Mouse (Mus musculus) retina, postnatal 7 days (tissue): ENCODE results near the gene Ubr4.
"Not testable (repeated sequence)": the region's sequence is repeated elsewhere in the genome, so short reads cannot be mapped to it uniquely, and the experiment has no call there.

ENCODE experiments used
- DNase-seq: peaks from one replicate; pipeline ENCODE4 v3.0.0-alpha.2; 2012; ENCODE audit warnings: low read depth, low spot score

Ubr4 gene

GRCm38 (mm10) chr4:139357211-139357610 is 4.8 kb downstream of the Ubr4 start:
- DNase-seq: no peak

GRCm38 (mm10) chr4:139360761-139361548 is 8.5 kb downstream of the Ubr4 start:
- no peak for DNase-seq

- DNase-seq: no peak
Observed at GRCm38 (mm10) chr4:139367336-139367735, 14.9 kb downstream of the Ubr4 start.

GRCm38 (mm10) chr4:139368038-139368437 is 15.6 kb downstream of the Ubr4 start:
- DNase-seq: no peak

GRCm38 (mm10) chr4:139373130-139373529 is 20.7 kb downstream of the Ubr4 start:
- no peak for DNase-seq

GRCm38 (mm10) chr4:139373531-139373930 is 21.1 kb downstream of the Ubr4 start:
- DNase-seq: no peak

- no peak for DNase-seq
Observed at GRCm38 (mm10) chr4:139379719-139380118, 27.3 kb downstream of the Ubr4 start.

GRCm38 (mm10) chr4:139380207-139380748 is 27.9 kb downstream of the Ubr4 start:
- peak; percentile 100 for DNase-seq

- no peak for DNase-seq
Observed at GRCm38 (mm10) chr4:139380775-139381451, 28.5 kb downstream of the Ubr4 start.

- DNase-seq: no peak
Observed at GRCm38 (mm10) chr4:139381452-139381845, 29.0 kb downstream of the Ubr4 start.

- no peak for DNase-seq
Observed at GRCm38 (mm10) chr4:139382231-139382630, 29.8 kb downstream of the Ubr4 start.

- DNase-seq: not testable (repeated sequence)
Observed at GRCm38 (mm10) chr4:139385841-139386240, 33.4 kb downstream of the Ubr4 start.

- DNase-seq: no peak
Observed at GRCm38 (mm10) chr4:139386869-139387319, 34.5 kb downstream of the Ubr4 start.

- DNase-seq: no peak
Observed at GRCm38 (mm10) chr4:139389557-139389956, 37.1 kb downstream of the Ubr4 start.

GRCm38 (mm10) chr4:139395431-139395830 is 43.0 kb downstream of the Ubr4 start:
- DNase-seq: no peak

- DNase-seq: no peak
Observed at GRCm38 (mm10) chr4:139400487-139400886, 48.1 kb downstream of the Ubr4 start.

GRCm38 (mm10) chr4:139403214-139403613 is 50.8 kb downstream of the Ubr4 start:
- no peak for DNase-seq

- DNase-seq: no peak
Observed at GRCm38 (mm10) chr4:139411351-139411750, 58.9 kb downstream of the Ubr4 start.

GRCm38 (mm10) chr4:139417868-139418267 is 65.5 kb downstream of the Ubr4 start:
- DNase-seq: no peak

GRCm38 (mm10) chr4:139421621-139422020 is 69.2 kb downstream of the Ubr4 start:
- no peak for DNase-seq

GRCm38 (mm10) chr4:139422409-139422808 is 70.0 kb downstream of the Ubr4 start:
- DNase-seq: no peak

- no peak for DNase-seq
Observed at GRCm38 (mm10) chr4:139423270-139423669, 70.9 kb downstream of the Ubr4 start.

GRCm38 (mm10) chr4:139430176-139430575 is 77.8 kb downstream of the Ubr4 start:
- peak; percentile 54 for DNase-seq
